Mouse (Mus musculus): ENCODE measurements around the gene Gpsm2. TPM values are rescaled to one million over a fixed set of nuclear protein-coding genes. Genes with fewer than 3 reads are reported as not detected.
A peak's percentile ranks its signal among the peaks of the same experiment; 100 is the strongest.

Gene Gpsm2
- total RNA-seq (2015; ENCODE audit: low replicate concordance) (8.2 and 25.0 TPM in 2 replicates), total RNA-seq (2017; ENCODE audit: low replicate concordance) (47.5 and 64.2 TPM in 2 replicates)

DNA sequence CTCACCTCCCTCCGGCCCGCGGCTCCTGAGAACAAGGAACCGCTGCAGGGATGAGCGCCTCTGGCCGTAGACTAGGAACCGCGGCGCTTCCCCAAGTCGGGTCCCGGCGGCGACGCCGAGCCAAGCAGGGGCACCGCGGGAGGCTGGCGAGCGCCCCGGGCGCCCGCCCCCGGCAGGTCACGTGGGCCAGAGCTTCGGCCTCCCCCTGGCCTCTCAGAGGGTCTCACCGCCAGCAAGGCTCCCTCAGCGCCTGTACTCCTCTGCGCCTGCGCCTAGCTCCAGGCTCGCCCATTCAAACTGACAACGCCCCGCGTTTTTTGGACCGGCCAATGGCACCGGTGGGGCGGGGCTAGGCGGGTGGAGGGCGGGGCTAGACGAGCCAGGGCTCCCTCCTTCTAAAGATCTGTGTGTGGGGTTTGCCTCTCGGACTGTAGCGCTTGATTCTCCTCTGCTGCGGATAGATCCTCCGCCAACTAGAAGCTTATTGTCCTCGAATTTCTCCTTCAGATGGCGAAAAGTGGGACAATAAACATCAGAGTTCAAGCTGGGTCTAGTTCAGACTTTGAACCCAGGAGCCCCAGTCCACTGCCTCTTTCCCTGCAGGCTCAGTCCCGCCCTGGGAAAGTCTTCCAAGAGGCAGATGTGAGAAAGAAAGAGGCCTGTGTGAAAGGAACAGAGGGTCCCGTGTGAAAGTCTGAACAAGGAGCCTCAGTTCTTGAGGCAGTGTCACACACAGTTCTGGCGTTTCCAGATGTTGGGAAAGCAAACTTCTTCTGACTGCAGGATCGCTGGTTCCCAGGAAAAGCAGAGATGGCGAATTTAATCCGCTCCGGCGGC is at the start of gene Gpsm2:
Gpsm2 (minus strand) TSS at position 274 of the 837 bp plus-strand sequence.
- peak; percentile 96 for ATAC-seq (replicated peaks; ENCODE audit: low FRiP score, poor library complexity, severe bottlenecking)

DNA sequence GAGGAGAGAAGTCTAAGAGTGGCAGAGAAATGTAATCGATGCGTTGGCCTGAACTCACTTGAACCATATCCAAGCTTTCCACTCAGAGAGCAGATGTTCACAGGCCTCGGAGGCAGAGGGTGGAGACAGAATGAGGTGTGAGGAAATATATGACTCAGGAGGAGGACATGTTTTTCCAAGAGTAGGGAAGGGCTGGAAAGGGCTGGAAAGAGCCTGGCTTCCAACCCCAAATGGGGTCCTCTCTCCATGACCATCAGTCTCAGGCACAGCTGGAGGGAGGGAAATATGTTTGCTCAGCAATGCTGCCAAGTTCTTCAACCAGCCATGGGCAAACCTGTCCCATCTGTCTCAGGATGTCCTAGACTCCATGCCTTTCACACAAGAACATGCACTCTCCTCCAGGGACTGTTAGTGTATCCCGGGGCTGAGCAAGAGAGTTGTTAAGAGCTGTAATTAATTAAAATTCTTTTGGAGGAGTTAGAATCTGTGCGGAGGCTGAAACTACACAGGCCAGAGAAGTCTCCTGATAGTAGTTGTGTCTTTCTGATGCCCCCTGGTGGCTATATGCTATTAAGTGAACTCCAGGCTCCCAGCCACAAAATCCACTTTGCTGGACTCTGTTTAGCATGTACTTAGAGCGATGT is 48.7 kb upstream of the Gpsm2 start:
- ATAC-seq (replicated peaks; ENCODE audit: low FRiP score, poor library complexity, severe bottlenecking), result peak; percentile 86

DNA sequence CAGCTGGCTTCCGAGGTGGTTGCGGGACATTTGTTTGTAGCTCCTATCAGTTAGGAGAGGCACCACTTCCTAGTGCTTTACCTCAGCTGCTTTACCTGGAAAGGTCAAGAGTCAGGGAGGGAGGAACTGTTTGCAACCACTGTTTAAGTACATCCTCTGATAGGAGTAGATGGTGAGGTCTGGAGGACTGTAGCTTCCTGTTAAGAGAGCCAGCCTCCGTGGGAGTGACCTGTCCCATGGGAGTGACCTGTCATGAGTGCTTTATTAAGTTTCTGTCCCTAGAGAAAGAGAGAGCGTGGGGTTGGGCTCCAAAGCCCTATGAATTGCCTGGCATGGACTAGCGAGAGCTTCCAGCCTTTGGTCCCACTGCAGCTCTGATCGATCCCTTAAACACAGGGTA is 47.4 kb upstream of the Gpsm2 start:
- no peak for ATAC-seq (replicated peaks; ENCODE audit: low FRiP score, poor library complexity, severe bottlenecking)

DNA sequence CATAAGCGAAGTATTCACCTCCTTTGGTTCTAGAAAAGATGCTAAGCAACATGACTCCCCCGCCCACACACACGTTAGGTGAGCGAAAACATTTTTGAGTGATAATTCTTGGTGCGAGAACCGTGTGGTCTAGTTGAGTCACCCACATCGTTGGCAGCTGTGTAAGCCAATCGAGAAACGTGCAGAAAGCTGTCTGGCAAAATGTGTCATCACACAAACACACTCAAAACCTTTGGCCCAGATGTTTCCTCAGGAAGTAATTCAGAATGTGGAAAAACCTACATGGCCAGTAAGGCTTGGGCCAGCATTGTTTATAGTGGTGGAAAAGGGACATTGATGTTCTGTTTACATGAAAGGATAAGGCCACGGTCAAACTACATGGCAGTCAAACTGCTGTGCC is 45.3 kb upstream of the Gpsm2 start:
- no peak for ATAC-seq (replicated peaks; ENCODE audit: low FRiP score, poor library complexity, severe bottlenecking)

DNA sequence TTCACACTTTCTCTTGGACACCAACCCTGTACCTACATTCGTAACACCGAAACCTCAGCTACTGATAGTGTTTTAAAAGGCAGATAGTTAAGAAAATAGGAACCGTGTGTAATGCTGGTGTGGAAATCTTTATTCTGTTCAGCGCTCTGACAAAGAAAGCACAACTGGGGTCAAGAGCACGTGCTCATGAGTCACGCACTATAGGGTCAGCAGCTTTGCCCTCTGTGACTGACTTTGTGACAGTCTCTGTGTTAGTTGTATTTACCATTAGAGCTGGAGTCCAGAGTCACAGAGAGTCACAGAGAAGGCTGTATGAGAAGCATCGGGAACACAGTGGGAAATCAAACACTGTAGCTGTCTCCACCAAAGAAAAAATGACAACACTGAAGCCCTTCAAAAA is 44.8 kb upstream of the Gpsm2 start:
- ATAC-seq (replicated peaks; ENCODE audit: low FRiP score, poor library complexity, severe bottlenecking), result no peak

DNA sequence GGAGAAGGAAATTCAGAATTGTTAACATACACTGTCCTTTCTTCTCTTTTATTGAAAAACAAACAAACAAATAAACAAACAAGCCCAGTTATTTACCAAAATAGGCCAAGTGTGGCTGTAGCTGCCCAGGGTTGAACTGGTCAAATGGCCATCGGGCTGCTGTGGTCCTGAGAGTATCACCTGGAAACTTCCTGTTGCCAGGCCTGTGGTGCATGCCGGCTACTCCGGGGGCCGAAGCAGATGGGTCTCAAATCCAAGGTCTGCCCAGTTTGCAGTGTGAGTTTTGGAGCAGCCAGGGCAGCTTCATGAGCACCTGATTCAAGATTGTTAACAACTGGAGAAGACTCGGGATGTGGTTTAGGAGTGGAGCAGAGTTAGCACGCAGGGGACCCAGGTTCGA is 43.4 kb upstream of the Gpsm2 start:
- ATAC-seq (replicated peaks; ENCODE audit: low FRiP score, poor library complexity, severe bottlenecking), result no peak

DNA sequence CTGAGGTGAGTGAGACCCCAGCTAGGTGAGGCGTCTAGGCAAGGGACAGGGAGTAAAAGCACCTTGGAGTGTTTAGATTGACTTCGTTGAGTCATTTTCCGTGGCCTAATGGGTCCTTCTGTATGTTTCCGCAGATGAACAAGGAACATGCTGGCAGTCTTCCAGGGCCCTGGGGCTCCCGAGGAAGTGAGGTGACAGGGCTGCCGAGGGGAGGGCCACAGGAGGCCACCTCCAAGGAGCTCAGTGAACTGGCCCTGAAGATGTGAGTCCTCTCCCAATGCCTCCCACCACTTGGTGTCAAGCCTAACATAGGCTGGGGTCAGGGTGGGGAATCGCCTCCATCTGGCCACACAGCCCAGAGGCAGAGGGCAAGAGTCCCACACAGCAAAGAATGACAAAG is 42.9 kb upstream of the Gpsm2 start:
- no peak for ATAC-seq (replicated peaks; ENCODE audit: low FRiP score, poor library complexity, severe bottlenecking)

DNA sequence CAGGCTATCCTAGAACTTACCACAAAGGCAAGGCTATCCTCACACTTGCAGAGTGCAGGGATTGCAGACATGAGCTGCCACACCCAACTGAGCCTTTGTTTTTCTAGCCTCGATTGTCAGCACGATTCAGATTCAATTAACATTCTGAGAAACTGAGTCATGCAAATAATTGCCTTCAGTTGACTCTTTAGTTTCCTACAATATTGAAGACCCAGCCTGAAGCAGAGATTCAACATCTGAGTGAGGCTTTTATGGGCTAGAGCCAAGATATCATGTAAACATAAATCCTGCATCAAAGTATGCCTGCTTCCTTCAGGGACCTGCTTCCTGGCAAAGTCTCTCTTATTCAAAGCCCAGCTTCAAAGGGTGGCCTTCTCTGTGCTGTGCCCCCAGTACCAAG is 41.6 kb upstream of the Gpsm2 start:
- ATAC-seq (replicated peaks; ENCODE audit: low FRiP score, poor library complexity, severe bottlenecking), result no peak

DNA sequence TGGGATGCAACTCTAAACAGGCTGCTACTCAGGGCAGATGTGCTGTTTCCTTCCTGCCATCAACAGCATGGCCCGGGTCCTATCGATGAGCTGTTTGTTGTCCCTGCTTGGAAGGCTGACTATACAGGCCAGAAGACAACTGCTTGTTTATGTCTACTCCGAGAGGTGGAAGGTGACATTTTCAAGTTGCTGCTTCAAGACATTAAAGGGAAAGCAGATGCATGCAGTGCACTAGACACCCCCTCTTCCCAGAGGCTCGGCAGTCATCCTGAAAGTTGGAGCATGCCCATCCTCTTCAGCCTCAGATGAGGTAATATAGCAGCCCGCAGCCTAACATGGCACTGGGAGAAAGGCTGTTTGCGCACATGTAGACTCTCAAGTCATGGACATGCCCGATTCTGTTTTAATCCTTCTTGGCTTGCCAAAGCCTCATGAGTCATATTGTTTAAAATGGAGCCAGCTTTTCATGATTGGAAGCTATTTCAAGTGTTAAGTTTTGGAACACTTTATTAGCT is 40.5 kb upstream of the Gpsm2 start:
- ATAC-seq (replicated peaks; ENCODE audit: low FRiP score, poor library complexity, severe bottlenecking), result no peak

DNA sequence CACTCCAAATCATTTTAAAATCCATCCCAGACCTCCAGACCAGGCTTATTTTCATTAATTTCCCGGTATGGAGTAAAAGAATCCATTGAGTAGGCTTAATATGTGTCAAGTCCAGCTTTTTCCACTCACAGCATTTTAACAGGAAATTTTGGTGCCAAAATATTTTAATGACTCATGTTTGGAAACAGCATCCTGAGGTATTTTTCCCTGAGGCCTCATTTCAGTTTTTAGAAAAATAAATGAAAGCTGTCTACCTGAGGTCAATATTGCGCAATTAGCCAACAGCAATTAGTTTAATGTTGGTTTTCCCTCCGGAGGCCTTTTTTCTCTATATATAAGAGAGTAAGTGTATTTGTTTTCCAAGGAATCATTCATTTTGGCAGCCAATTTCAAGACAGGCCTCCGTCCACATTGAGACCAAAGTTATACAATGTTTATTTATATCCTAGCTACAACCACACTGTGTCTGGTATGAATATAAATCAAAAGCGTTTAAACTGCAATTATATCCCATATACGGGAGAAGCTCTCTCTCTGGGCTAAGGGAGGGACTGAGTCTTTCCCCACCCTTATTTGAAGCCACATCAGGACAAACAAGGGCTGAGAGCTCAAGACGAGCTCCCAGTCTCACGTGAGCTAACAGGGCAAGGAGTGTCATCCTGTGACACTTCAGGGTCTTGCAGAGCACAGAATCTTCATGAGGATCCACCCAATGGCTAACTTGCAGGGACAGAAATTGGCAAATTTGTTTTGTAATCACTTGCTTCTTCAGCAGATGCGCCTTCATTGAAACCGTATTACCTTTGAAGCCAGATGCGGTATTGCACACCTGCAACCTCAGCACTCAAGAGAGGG is 37.7 kb upstream of the Gpsm2 start:
- no peak for ATAC-seq (replicated peaks; ENCODE audit: low FRiP score, poor library complexity, severe bottlenecking)

DNA sequence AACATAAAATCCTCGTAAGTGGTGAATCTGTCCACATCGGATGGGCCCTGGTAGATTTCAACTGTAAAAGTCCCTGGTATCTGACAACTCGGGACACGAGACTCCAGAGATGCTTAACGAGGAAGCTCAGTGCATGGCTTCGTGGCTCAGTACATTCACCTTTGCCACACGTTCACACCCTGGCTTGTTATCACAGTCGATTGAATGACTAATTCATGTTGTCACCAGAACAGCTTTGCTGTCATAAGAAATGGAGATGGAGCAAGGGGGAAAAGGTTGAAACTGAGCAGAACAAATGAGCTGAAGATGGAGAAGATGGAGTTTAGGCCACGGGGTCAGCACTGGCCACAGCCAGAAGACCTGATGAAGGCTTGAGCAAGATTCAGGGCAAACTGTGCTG is 35.5 kb upstream of the Gpsm2 start:
- no peak for ATAC-seq (replicated peaks; ENCODE audit: low FRiP score, poor library complexity, severe bottlenecking)

DNA sequence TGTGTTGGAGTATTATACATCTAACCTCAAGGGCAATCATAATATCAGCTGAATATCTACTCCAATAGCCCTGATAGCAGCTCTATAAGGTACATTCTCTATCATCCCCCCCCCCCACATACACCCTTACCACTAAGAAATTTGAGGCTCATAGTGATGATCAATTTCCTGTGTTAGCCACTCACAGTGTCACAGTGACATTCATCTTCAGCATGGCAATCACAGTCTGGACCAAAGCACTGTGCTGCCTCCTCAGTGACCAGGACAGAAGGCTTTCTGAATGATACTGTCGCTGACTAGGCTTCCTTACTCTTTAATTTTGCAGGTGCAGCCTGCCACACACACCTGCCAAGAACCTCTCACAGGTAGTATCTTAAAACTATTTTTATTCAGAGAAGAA is 34.0 kb upstream of the Gpsm2 start:
- ATAC-seq (replicated peaks; ENCODE audit: low FRiP score, poor library complexity, severe bottlenecking), result no peak

DNA sequence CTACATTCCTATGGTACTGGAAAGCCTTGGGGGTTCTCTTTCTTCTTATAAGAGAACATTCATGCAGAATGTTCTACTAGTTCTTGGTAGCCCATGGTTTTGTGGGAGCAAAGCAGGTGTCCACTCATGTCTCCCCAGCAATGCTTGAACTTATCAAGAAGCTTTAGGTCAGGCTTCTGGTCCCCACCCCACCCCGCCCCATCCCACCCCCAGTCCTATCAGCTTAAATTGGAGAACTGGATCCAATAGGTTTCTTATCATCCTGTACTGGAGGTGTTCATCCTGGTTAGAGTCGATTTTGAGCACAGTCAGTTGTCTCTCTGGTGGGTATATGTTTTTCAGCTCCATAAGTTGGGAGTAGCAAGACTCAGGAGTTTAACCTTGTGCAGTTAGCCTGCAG is 33.4 kb upstream of the Gpsm2 start:
- no peak for ATAC-seq (replicated peaks; ENCODE audit: low FRiP score, poor library complexity, severe bottlenecking)

DNA sequence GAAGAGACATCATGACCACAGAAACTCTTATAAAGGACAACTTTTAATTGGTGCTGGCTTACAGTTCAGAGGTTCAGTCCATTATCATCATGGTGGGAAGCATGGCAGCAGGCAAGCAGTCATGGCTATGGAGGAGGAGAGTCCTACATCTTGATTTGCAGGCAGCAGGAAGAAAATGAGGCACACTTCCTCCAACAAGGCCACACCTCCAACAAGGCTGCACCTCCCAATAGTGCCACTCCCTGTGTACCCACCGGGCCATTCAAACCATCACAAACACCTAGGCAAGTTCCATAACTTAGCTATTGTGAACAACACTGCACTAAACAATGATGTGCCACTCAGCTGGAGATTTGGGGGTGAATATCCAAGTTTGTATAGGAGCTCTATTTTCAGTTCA is 32.4 kb upstream of the Gpsm2 start:
- ATAC-seq (replicated peaks; ENCODE audit: low FRiP score, poor library complexity, severe bottlenecking), result peak; percentile 40; the same call in 1 of the 2 replicates

DNA sequence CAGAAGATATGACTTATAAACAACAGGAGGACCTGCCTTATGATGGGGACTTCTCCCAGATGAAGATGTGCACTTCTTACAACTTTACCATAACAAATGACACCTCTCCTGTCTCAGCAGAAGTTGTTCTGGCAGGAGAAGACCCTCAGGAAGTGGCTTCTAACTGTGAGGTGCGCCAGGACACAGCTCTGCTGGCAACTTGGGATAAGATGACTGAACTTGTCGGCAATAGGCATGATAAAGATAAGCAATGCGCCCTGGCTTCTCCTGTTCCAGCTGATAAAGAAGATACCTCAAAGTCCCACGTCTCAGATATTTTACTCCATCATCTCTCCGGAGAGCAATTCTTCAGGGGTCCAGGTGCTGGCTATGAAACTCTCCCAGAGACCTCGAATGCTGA is 29.6 kb upstream of the Gpsm2 start:
- ATAC-seq (replicated peaks; ENCODE audit: low FRiP score, poor library complexity, severe bottlenecking), result peak; percentile 74

DNA sequence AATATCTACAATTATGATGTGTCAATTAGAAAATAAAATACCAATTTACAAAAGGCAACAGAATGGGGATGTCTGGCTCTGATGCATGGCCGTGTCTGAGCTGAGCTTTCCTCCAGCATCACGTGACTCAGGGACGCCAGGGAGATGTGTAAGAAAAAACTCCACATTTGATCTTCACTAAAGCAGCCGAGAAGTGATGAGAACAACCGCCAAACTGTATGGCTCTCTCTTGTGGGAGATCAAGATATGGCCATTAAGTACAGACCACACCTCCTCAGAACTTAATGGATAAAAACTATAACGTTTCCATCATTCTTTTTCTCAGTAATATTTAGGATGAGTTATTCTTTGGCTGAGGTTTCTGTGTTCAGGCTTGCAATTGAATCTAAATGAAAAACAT is 29.0 kb upstream of the Gpsm2 start:
- peak; percentile 80 for ATAC-seq (replicated peaks; ENCODE audit: low FRiP score, poor library complexity, severe bottlenecking)

DNA sequence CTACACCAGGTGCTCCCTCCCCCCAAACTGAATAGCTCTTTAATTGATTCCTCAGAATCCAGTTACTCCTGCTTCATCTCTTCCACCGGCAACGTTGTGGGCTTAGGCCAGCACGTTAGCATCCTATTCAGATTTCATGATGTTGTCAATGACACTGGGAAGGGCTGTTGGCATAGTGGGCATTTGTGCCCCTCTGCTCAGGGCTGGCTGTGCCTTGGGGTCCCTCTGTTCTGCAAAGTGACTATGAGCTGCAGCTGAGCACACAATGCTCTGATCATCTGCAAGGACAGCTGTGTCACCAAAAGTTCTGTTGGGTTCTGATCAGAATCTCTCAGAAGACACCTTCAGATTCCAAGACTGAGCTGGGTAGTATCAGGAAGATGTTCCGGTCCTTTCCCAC is 22.0 kb upstream of the Gpsm2 start:
- ATAC-seq (replicated peaks; ENCODE audit: low FRiP score, poor library complexity, severe bottlenecking), result no peak

DNA sequence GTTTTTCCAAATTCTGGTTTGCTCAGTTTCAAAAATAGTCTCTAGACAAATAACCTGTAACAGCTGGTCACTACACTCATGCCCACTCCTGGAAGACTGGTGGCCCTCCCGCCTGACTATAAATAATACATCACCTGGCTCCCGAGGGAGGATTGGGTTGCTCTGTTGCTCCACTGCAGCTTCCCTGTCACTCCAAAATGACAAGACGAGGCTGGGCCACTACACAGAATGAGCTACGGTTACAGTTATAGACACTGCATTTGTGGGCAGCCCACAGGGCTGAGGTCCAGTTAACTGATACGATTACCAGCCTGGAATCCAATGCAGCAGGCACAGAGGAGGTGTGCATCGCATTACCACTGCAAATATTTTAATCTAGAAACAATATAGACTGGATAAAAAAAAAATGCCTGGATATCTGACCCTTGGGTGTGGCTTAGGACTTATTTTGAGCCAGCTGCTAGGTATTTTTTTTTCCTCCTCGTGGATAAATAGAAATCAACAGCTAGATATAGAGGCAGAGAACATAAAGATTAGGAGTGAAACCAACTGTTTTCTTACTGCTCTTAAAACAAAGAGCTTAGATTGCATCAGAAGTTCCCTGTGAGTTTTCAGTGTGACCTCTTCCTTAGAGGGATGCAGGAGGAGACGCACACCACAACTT is 17.1 kb upstream of the Gpsm2 start, which contains the start of gene Aknad1:
Aknad1 (plus strand) TSS at position 614 of the 664 bp plus-strand sequence.
- ATAC-seq (replicated peaks; ENCODE audit: low FRiP score, poor library complexity, severe bottlenecking), result no peak

DNA sequence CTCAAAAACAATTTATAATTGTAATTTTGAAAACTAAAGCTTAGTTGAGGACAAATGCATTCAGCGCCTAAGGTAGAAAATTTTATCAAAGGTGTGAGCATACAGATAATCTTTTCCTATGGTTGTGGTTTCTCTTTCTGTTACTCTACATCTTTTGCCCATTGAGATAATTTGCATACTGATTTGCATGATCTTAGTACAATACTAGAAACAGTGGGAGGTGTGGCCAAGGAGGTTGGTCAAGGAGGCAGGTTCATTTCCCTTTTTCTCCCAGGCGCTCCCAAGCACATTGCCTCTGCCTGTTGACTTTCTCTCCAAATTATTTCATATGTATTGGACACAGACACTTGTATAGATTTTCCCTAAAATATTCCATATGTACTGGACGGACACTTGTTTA is 15.7 kb upstream of the Gpsm2 start:
- no peak for ATAC-seq (replicated peaks; ENCODE audit: low FRiP score, poor library complexity, severe bottlenecking)

DNA sequence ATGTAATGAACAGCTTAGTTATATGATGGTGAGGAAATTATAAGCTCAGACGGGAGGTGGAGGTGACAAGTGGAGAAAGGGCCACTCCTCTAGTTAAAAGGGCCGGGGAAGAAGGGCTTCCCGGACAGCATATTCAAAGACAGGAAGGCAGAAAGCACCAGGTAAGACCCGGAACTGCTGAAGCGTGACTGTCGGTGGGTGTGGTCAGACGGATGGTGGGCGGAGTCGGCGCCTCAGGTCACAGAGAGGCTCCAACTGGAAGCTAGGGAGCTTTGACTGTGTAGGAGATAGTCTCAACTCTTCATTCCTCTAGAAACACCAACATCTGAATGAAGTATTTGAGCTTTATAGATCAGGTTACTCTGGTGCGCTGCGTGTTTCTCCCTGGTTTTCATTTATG is 8.2 kb upstream of the Gpsm2 start:
- ATAC-seq (replicated peaks; ENCODE audit: low FRiP score, poor library complexity, severe bottlenecking), result peak; percentile 93
